Mouse (Mus musculus): ENCODE results near the gene Proca1.
"Not testable (repeated sequence)": the region's sequence is repeated elsewhere in the genome, so short reads cannot be mapped to it uniquely, and the experiment has no call there.

Gene Proca1

GRCm38 (mm10) chr11:78182450-78182849 lies 10.7 kb upstream of the Proca1 start:
- no peak for DNase-seq (ENCODE audit: low spot score)

GRCm38 (mm10) chr11:78182961-78183844 lies 10.0 kb upstream of the Proca1 start, which contains the start of gene Rpl23a:
Rpl23a (minus strand) TSS chr11:78183584.
- peak; percentile 95 for DNase-seq (ENCODE audit: low spot score)

GRCm38 (mm10) chr11:78183884-78184514 lies 9.2 kb upstream of the Proca1 start:
- no peak for DNase-seq (ENCODE audit: low spot score)

GRCm38 (mm10) chr11:78184702-78185101 lies 8.5 kb upstream of the Proca1 start:
- DNase-seq (ENCODE audit: low spot score), result not testable (repeated sequence)

DNA sequence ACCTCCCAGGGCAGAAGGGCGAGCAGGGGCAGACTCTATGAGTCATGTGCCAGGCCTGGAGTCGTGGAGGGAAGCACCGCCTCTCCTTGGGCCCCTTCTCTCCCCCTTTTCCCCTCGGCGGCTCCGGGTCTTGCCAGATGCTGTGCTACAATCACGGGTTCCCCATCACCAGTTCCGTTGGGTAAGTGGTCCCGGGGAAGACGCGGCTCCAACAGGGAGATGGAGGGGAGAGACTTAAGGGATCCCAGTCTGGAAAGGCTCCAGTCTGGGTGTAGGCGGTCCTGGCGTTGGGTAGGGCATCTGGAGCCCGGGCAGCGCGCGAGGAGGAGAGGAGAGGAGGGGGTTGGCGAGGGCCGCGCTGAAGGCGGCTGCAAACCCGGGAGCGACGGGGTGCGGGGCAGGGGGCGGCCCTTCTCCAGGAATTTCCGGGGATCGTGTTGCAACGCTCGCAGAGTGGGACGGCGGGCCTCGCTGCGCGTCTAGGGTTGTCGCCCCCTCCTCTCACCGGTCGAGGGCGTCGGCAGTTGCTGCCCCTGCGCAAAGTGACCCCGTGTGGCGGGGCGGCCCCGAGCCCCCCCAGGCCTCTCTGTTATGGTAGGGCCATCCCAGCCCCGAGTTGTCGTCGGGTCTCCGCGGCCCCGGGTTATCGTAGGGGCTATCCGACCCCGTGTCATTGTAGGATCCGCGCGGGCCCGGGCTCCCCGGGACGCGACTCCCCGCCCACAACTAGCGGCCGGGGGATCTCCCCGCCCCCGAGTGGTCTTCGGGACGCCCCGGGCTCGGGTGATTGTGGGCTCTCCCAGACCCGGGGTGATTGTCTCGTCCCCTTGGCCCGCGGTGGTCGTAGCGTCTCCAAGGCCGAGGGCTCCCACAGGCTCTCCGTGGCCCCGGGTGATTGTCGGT lies 4.6 kb upstream of the Proca1 start, which contains the start of gene Rab34:
Rab34 (plus strand) TSS at position 100 of the 903 bp plus-strand sequence.
- peak; percentile 90 for DNase-seq (ENCODE audit: low spot score)

- DNase-seq (ENCODE audit: low spot score), result peak; percentile 94
Observed at GRCm38 (mm10) chr11:78189234-78190040, 3.8 kb upstream of the Proca1 start.

DNA sequence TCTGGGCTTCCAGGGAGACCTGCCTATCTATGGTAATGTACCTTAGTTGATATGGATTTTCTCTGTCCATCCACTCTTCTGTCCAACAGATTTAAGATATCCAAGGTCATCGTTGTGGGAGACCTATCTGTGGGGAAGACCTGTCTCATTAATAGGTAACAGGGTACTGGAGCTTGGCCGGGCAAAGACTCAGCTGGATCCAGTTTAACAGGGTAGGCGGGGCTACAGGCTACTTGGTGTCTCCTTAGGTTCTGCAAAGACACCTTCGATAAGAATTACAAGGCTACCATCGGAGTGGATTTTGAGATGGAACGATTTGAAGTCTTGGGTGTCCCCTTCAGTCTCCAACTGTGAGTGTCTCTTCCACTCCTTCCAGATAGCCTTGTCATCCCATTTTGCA lies 3.2 kb upstream of the Proca1 start:
- no peak for DNase-seq (ENCODE audit: low spot score)

DNA sequence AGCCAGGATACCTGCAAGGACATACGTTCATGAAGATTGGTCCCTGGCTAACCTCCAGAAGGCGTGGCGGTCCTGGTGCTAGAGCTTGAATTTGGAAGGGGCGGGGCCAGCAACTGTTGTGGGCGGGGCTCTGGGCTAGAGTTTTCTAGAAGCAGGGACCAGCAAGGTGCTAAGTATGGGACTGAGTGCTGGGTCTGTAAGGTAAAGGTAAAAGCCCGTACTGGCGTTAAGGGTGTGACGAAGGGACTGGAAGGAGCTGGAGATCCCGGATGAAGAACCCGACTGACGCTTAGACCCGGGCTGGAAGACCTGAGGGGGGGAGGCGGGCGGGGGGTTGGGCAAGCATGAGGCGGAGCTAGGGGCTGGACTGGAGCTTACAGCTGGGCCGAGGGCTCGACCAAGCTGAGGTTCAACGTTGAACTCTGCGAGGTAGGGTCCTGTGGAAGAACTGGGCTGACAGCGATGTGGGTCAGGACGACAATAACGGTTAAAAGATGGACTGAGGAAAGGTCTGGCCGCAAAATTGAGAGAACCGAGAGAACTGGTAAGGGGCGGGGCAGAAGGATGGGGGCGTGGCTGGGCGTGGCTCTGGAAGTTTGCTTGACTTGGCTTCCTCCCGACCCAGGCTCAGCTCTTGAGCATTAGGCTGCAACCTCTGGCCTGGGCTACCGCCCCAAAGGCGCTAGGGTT lies 1.4 kb downstream of the Proca1 start:
- DNase-seq (ENCODE audit: low spot score), result peak; percentile 80

DNA sequence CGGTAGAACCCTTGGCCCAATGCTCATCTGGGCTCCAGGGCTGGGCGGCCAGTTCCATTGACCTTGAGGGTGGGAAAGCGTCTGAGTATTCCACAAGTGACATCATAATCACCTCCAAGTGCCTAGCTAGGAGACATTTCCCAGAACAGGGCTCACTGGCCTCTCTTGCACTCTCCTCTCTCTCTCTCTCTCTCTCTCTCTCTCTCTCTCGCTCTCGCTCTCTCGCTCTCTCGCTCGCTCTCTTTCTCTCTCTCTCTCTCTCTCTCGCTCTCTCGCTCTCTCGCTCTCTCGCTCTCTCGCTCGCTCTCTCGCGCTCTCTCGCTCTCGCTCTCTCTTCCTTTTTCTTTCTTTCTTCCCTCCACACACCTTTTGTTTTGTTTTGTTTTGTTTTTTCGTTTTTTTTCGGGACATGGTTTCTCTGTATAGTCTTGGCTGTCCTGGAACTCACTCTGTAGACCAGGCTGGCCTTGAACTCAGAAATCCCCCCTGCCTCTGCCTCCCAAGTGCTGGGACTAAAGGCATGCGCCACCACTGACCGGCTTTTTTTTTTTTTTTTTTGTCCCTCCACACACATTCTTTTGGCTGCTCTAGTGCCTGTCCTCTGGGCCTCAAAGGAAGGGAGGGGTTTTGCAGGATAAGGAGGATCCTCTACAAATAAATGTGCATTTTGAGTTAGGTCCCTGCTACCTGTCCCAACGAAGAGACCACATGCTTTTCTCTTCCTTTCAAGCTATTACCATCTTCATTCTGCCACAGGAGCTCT lies 2.1 kb downstream of the Proca1 start:
- no peak for DNase-seq (ENCODE audit: low spot score)

- no peak for DNase-seq (ENCODE audit: low spot score)
Observed at GRCm38 (mm10) chr11:78202372-78202771, 9.2 kb downstream of the Proca1 start.

DNA sequence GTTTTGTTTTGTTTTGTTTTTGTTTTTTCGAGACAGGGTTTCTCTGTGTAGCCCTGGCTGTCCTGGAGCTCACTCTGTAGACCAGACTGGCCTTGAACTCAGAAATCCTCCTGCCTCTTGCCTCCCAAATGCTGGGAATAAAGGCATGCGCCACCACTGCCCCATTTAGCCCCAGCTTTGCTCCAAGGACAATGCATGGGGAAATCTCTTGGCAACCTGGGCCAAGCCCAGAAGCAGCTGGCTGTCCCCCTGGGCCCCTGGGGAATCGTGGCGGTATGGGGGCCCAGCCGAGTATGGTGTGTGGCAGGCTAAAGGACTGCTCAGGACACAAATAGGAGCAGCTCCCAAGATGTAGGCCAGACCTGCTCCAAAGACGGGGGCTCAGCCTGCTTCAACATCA lies 11.1 kb downstream of the Proca1 start:
- DNase-seq (ENCODE audit: low spot score), result no peak

DNA sequence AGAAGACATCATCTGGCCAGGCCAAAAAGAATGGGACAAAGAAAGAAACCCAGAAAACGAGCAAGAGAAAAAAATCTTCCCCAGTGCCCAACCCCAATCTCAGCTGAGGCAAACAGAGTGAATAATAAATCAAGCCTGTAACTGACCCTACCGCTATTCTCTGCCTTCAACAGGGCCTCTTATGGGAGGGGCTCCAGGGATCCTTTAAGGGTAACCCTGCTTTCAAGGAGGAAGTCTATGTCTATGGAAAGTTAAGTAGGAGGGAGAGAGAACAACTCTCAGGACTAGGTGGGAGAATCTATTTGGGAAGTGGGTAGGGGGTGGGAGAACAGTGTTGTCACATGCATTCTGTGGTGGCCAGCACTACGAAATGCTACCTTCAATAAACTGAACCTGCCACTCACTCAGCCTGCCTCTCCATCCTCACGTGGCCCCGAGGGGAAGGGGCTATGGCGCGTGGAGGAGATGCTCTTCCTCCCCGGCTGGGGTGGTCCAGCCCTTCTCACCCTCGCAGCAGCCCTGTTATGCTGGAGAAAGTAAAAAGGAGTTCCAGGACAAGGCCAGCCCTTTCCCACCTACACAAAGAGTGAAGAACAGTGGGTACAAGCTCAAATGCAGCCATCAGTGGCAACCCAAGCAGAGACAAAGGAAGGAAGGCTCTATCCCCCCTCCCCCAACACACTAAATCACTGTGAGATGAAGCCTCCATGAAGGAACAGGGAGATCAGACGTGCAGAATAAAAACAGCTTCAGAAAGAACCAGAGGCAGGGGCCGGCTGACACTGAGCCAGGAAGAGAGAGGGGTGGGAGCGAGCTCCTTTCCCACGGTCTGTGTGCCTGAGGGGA lies 12.4 kb downstream of the Proca1 start:
- no peak for DNase-seq (ENCODE audit: low spot score)

DNA sequence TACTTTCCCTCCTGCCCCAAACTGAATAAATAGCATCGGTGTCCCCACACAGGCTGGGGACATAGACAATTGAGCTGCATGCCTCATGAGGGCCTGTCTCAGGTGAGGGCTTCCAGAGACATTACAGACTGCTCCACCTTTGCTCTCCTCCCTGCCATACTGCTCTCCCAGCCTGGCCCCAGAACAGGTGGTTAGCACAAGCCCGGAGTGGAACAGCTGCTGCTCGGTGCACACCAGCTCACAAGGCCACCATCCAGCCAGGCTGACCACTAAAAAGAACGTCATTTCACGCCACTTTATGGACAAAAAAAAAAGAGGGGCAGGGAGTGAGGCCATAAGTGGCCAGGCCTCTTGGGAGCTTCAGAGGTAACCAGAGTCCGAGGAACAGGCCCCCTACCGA lies 14.0 kb downstream of the Proca1 start:
- DNase-seq (ENCODE audit: low spot score), result no peak

DNA sequence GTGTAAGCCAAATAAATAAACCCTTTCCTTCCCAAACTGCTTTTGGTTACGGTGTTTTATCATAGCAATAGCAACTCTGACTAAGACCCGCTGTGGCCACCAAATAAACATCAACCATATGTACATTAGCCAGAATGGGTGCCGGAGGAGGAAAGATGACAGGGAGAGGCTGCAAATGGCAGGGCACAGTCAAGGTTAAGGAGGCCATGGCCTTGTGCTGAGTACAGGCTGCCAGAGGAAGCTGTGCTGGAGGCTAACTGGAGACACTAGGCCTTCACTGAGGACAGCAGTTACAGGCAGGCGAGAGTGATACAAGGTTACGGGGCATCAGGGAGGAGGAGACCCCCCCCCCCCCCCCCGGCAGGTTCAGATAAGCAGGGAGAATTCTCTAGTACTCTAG lies 16.7 kb downstream of the Proca1 start:
- DNase-seq (ENCODE audit: low spot score), result no peak

- DNase-seq (ENCODE audit: low spot score), result no peak
Observed at GRCm38 (mm10) chr11:78210615-78211014, 17.4 kb downstream of the Proca1 start.

- no peak for DNase-seq (ENCODE audit: low spot score)
Observed at GRCm38 (mm10) chr11:78211513-78211912, 18.3 kb downstream of the Proca1 start.

DNA sequence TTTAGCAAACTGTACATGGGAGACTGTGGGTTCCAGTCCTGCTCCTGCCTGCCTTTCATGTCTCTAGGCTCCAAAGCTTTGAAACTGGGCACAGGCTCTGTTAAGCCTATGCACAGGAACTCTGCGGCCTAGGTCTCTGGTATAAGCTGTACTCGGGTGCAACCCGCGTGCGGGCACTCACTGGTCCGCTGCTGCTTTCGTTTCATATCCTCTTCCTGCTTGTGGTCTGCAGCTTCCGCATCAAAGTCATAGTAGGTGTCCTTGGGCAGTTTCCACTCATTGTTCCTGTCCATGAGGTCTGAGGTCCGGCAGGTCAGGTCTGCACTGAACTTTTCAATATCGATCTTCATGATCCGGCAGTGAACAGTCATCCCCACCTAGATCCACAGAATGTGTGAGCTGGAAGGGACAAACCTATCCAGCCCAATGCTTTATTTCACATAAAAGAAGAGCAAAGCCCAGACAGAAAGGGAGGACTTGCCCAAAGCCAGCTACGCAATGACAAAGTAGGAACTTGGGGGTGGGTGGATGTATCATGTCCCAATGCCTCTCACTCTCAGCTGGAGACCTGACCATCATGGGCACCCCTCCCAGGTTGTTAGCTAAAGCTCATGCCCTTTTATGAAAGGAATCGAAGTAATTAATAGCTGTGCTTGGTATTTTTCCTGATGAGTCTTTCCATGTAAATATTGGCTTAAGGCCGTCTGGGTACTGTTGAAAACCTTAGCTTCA lies 20.1 kb downstream of the Proca1 start:
- DNase-seq (ENCODE audit: low spot score), result no peak

GRCm38 (mm10) chr11:78215709-78216317 lies 22.6 kb downstream of the Proca1 start:
- no peak for DNase-seq (ENCODE audit: low spot score)
